Mouse (Mus musculus): ENCODE measurements around the gene Apoc2. TPM values are rescaled to one million over a fixed set of nuclear protein-coding genes. Genes with fewer than 3 reads are reported as not detected.
"Not testable (repeated sequence)": the region's sequence is repeated elsewhere in the genome, so short reads cannot be mapped to it uniquely, and the experiment has no call there.

Apoc2 gene
- polyA plus RNA-seq, 1 experiment from 2014 or later = 1.8 TPM

GRCm38 (mm10) chr7:19688101-19688500 lies 10.4 kb upstream of the Apoc2 start:
- Histone ChIP-seq H3K4me2 (no peak overlapping the region), H3K27me3 (replicated peaks) (no peaks in the 10 kb centered on the region), H3K36me3 (no peaks in the 10 kb centered on the region), H3K9me3 (replicated peaks) (no peaks in the 10 kb centered on the region), H3K9ac (replicated peaks) (no peak overlapping the region), H3K27ac (replicated peaks) (no peak overlapping the region), H3K4me3 (replicated peaks) (no peak overlapping the region), H3K4me1 (peaks cover 2% of the 10 kb centered on the region; the same call in 1 of the 2 replicates)
- no peak for ATAC-seq (ENCODE audit: low FRiP score)
- WGBS = 93% methylated on average over 10 of the region's 10 CpGs

- 83% methylated on average over 8 of the region's 8 CpGs for WGBS
These were observed 9.3 kb upstream of the Apoc2 start for GRCm38 (mm10) chr7:19686927-19687583.

DNA sequence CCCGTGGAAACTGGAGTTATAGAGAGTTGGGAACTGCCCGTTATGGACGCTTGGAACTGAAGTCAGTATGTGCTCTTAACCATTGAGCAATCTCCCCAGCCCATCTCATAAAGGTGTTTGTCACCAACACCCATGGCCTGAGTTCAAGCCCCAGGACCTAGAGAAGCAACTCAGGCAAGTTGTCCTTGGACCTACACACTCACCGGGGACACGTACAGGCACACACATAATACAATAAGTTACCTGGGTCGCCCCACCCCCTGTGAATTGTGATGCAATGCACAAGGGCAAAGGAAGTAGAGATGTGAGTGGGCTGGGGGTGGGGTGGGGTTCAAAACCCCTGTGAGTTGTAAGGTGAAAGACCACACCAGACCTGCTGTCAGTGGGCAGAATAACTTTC lies 8.8 kb upstream of the Apoc2 start:
- Histone ChIP-seq H3K4me1 (no peaks in the 10 kb centered on the region), H3K9ac (replicated peaks) (no peak overlapping the region), H3K36me3 (no peaks in the 10 kb centered on the region), H3K9me3 (replicated peaks) (no peaks in the 10 kb centered on the region), H3K27me3 (replicated peaks) (no peaks in the 10 kb centered on the region), H3K4me3 (replicated peaks) (no peak overlapping the region), H3K4me2 (no peak overlapping the region), H3K27ac (replicated peaks) (no peak overlapping the region)
- 91% methylated on average over 6 of the region's 6 CpGs for WGBS
- no peak for ATAC-seq (ENCODE audit: low FRiP score)

More at GRCm38 (mm10) chr7:19686927-19687583, 9.3 kb upstream of the Apoc2 start:
- H3K9me3 ChIP-seq (replicated peaks); H3K4me2 ChIP-seq; H3K27ac ChIP-seq (replicated peaks); ATAC-seq (ENCODE audit: low FRiP score); H3K27me3 ChIP-seq (replicated peaks); H3K4me3 ChIP-seq (replicated peaks); H3K9ac ChIP-seq (replicated peaks); H3K36me3 ChIP-seq; H3K4me1 ChIP-seq: not testable (repeated sequence)

DNA sequence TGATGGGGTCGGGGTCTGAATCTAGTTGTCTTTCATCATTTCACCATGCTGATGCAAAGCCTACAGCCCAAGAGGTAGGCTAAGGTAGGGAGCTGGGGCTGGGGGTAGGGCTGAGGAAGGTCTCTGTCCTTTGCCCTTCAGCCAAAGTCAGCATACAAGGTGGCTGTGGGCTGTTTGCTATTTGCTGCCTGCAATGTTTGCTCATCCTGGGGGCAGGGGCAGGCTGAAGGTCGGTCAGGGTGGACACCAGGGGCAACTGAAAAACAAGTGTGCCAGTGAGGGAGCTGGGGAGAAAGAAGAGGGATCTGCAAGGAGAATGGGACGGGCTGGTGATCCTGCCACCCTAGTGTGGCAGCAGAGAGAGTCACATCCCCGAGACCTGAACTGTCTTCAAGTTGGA lies 7.6 kb upstream of the Apoc2 start:
- H3K27ac ChIP-seq (replicated peaks) = no peak overlapping the region
- no peaks in the 10 kb centered on the region for H3K36me3 ChIP-seq
- 79% methylated on average over 4 of the region's 4 CpGs for WGBS
- ATAC-seq (ENCODE audit: low FRiP score) = no peak
- no peak overlapping the region for H3K4me2 ChIP-seq
- no peak overlapping the region for H3K9ac ChIP-seq (replicated peaks)
- no peak overlapping the region for H3K4me3 ChIP-seq (replicated peaks)
- H3K27me3 ChIP-seq (replicated peaks) = no peaks in the 10 kb centered on the region
- no peaks in the 10 kb centered on the region for H3K9me3 ChIP-seq (replicated peaks)
- H3K4me1 ChIP-seq = no peaks in the 10 kb centered on the region

- no peak overlapping the region for H3K4me3 ChIP-seq (replicated peaks)
- no peak overlapping the region for H3K27ac ChIP-seq (replicated peaks)
- H3K36me3 ChIP-seq = no peaks in the 10 kb centered on the region
- H3K9ac ChIP-seq (replicated peaks) = no peak overlapping the region
- H3K4me1 ChIP-seq = no peaks in the 10 kb centered on the region
- no peak overlapping the region for H3K4me2 ChIP-seq
- ATAC-seq (ENCODE audit: low FRiP score) = no peak
- no peaks in the 10 kb centered on the region for H3K27me3 ChIP-seq (replicated peaks)
- H3K9me3 ChIP-seq (replicated peaks) = no peaks in the 10 kb centered on the region
- 92% methylated on average over 6 of the region's 6 CpGs for WGBS
These were observed 6.0 kb upstream of the Apoc2 start for GRCm38 (mm10) chr7:19683771-19684201.

- no peaks in the 10 kb centered on the region for H3K4me1 ChIP-seq
- 80% methylated on average over 3 of the region's 3 CpGs for WGBS
These were observed 5.2 kb upstream of the Apoc2 start for GRCm38 (mm10) chr7:19682979-19683378.

GRCm38 (mm10) chr7:19681202-19681694 lies 3.5 kb upstream of the Apoc2 start, which contains the start of the genes Gm44805 and Apoc4:
TSS of gene Gm44805 (minus strand) at chr7:19681423.
TSS of gene Apoc4 (minus strand) at chr7:19681479.
- no peak within 1 kb of the TSS for H3K4me3 ChIP-seq (replicated peaks)
- no peak within 1 kb of the TSS for H3K9ac ChIP-seq (replicated peaks)
- no peak within 1 kb of the TSS for H3K27ac ChIP-seq (replicated peaks)
- H3K36me3 ChIP-seq = no peaks in the 10 kb centered on the region
- no peaks in the 10 kb centered on the region for H3K27me3 ChIP-seq (replicated peaks)
- no peak within 1 kb of the TSS for H3K4me2 ChIP-seq
- no peaks in the 10 kb centered on the region for H3K4me1 ChIP-seq
- ATAC-seq (ENCODE audit: low FRiP score) = no peak
- WGBS = 70% methylated on average over 8 of the region's 8 CpGs
- H3K9me3 ChIP-seq (replicated peaks) = no peaks in the 10 kb centered on the region

More at GRCm38 (mm10) chr7:19682979-19683378, 5.2 kb upstream of the Apoc2 start:
- Histone ChIP-seq H3K27me3 (replicated peaks) (no peaks in the 10 kb centered on the region), H3K9ac (replicated peaks) (no peak overlapping the region), H3K27ac (replicated peaks) (no peak overlapping the region), H3K4me2 (no peak overlapping the region), H3K36me3 (no peaks in the 10 kb centered on the region), H3K4me3 (replicated peaks) (no peak overlapping the region), H3K9me3 (replicated peaks) (no peaks in the 10 kb centered on the region)
- no peak for ATAC-seq (ENCODE audit: low FRiP score)

GRCm38 (mm10) chr7:19680702-19681101 lies 3.0 kb upstream of the Apoc2 start:
- no peaks in the 10 kb centered on the region for H3K4me1 ChIP-seq
- H3K9ac ChIP-seq (replicated peaks) = no peak overlapping the region
- no peak overlapping the region for H3K4me3 ChIP-seq (replicated peaks)
- H3K36me3 ChIP-seq = no peaks in the 10 kb centered on the region
- H3K27me3 ChIP-seq (replicated peaks) = no peaks in the 10 kb centered on the region
- 83% methylated on average over 2 of the region's 2 CpGs for WGBS
- H3K27ac ChIP-seq (replicated peaks) = no peak overlapping the region
- ATAC-seq (ENCODE audit: low FRiP score) = no peak
- H3K4me2 ChIP-seq = no peak overlapping the region
- no peaks in the 10 kb centered on the region for H3K9me3 ChIP-seq (replicated peaks)

GRCm38 (mm10) chr7:19678901-19679300 lies 1.2 kb upstream of the Apoc2 start:
- WGBS = 93% methylated on average over 3 of the region's 3 CpGs

DNA sequence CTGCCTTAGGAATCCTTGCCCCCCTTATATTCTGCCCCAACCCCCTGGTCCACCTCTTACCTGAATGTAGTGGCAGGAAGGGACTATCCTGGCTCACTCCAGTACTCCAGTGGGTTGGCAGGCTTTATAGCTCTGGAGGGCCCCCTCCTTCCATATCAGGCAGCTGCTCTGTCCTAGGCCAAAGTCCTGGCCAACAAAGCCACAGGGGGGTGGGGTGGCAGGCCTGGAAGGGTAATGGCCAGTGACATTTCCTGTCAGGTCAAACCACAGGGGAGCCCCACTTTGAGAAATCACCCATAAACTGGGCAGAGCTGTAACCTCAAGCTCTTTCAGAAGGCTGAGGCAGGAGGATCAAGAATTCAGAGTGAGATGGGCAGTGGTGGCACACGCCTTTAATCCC lies 1.1 kb downstream of the Apoc2 start:
- Histone ChIP-seq H3K4me2 (no peak overlapping the region), H3K4me1 (no peaks in the 10 kb centered on the region), H3K27ac (replicated peaks) (no peak overlapping the region), H3K27me3 (replicated peaks) (no peaks in the 10 kb centered on the region), H3K9ac (replicated peaks) (no peak overlapping the region), H3K9me3 (replicated peaks) (no peaks in the 10 kb centered on the region), H3K4me3 (replicated peaks) (no peak overlapping the region), H3K36me3 (no peaks in the 10 kb centered on the region)
- 70% methylated on average over 1 of the region's 1 CpGs for WGBS
- ATAC-seq (ENCODE audit: low FRiP score) = no peak

More at GRCm38 (mm10) chr7:19678901-19679300, 1.2 kb upstream of the Apoc2 start:
- Histone ChIP-seq H3K4me1 (no peaks in the 10 kb centered on the region), H3K27ac (replicated peaks) (no peak overlapping the region), H3K36me3 (no peaks in the 10 kb centered on the region), H3K4me3 (replicated peaks) (no peak overlapping the region), H3K9ac (replicated peaks) (no peak overlapping the region), H3K9me3 (replicated peaks) (no peaks in the 10 kb centered on the region), H3K4me2 (no peak overlapping the region), H3K27me3 (replicated peaks) (no peaks in the 10 kb centered on the region)
- no peak for ATAC-seq (ENCODE audit: low FRiP score)

DNA sequence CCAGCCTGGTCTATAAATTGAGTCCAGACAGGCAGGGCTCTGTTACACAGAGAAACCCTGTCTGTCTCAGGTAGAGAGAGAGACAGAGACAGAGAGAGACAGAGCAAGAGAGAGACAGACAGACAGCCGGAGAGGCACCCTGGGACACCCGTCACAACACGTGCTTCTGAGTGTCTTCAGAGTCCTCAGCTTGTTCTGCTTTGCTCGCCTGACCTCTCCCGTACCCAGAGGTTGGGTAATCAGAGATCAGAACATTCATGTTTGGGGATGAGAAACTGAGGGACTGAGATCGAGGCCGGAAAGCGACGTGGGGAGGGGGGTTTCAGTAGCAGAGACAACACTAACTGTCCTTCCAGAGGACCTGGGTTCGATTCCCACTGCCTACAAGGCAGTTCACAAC lies 1.9 kb downstream of the Apoc2 start:
- no peak overlapping the region for H3K9ac ChIP-seq (replicated peaks)
- H3K27me3 ChIP-seq (replicated peaks) = no peaks in the 10 kb centered on the region
- H3K4me2 ChIP-seq = no peak overlapping the region
- H3K27ac ChIP-seq (replicated peaks) = no peak overlapping the region
- H3K4me1 ChIP-seq = no peaks in the 10 kb centered on the region
- no peak overlapping the region for H3K4me3 ChIP-seq (replicated peaks)
- H3K9me3 ChIP-seq (replicated peaks) = no peaks in the 10 kb centered on the region
- ATAC-seq (ENCODE audit: low FRiP score) = no peak
- 86% methylated on average over 10 of the region's 10 CpGs for WGBS
- no peaks in the 10 kb centered on the region for H3K36me3 ChIP-seq

GRCm38 (mm10) chr7:19673083-19673699 lies 4.5 kb downstream of the Apoc2 start:
- no peaks in the 10 kb centered on the region for H3K9me3 ChIP-seq (replicated peaks)
- whole genome bisulfite sequencing = 72% methylated on average over 14 of the region's 14 CpGs
- no peak for ATAC-seq (ENCODE audit: low FRiP score)

More at GRCm38 (mm10) chr7:19673083-19673699, 4.5 kb downstream of the Apoc2 start:
- H3K27ac ChIP-seq (replicated peaks) = no peak overlapping the region
- peaks cover 6% of the 10 kb centered on the region for H3K4me1 ChIP-seq
- no peaks in the 10 kb centered on the region for H3K36me3 ChIP-seq
- no peak overlapping the region for H3K4me2 ChIP-seq
- H3K4me3 ChIP-seq (replicated peaks) = no peak overlapping the region
- H3K9ac ChIP-seq (replicated peaks) = no peak overlapping the region
- no peaks in the 10 kb centered on the region for H3K27me3 ChIP-seq (replicated peaks)

All from neural tube, embryonic 15.5 days (tissue).